Mouse (Mus musculus) naive thymus-derived CD4-positive, alpha-beta T cell, adult 2 months (primary cell): ENCODE measurements around the gene Fam126b.
A peak's percentile ranks its signal among the peaks of the same experiment; 100 is the strongest.
"Not testable (repeated sequence)": the region's sequence is repeated elsewhere in the genome, so short reads cannot be mapped to it uniquely, and the experiment has no call there.

Experiments
- DNase-seq: peaks from one replicate; pipeline ENCODE4 v3.0.0-alpha.2; 2011; ENCODE audit warnings: low read depth

Fam126b gene

GRCm38 (mm10) chr1:58568456-58569130 is 17.5 kb downstream of the Fam126b start:
- no peak for DNase-seq

DNA sequence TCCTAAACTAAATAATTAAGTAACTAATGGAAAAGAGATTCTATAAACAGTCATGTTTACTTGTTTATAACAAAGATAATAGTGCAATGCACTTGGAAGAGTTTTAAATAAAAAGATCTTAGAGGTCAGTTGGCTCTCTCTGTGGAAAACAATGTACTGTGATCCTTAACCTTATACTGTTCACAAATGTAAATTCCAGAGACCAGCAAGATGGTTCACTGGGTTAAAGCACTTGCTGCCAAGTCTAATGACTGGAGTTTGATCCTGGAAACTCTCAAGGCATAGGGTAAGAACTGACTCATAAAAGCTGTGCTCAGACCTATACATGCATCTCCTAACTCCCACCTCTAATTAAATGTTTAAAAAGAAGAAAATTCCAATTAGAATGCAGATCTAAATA is 19.5 kb downstream of the Fam126b start:
- no peak for DNase-seq

- no peak for DNase-seq
Measured at GRCm38 (mm10) chr1:58564981-58565380, 21.1 kb downstream of the Fam126b start.

GRCm38 (mm10) chr1:58562455-58562854 is 23.7 kb downstream of the Fam126b start:
- peak; percentile 78 for DNase-seq

DNA sequence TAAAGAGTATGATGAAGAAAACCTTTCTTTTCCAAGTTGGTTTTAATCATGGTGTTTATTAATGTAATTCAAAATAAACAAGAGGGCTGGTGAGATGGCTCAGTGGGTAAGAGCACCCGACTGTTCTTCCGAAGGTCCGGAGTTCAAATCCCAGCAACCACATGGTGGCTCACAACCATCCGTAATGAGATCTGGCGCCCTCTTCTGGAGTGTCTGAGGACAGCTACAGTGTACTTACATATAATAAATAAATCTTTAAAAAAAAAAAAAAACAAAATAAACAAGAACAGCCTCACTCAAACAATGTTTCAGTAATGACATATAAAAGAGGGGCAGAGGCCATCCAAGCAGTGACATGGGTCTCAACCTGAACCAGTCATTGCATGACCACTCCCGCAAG is 25.8 kb downstream of the Fam126b start:
- not testable (repeated sequence) for DNase-seq

GRCm38 (mm10) chr1:58541386-58541785 is 44.7 kb downstream of the Fam126b start:
- no peak for DNase-seq

GRCm38 (mm10) chr1:58507249-58507648 is 78.9 kb downstream of the Fam126b start:
- no peak for DNase-seq

DNA sequence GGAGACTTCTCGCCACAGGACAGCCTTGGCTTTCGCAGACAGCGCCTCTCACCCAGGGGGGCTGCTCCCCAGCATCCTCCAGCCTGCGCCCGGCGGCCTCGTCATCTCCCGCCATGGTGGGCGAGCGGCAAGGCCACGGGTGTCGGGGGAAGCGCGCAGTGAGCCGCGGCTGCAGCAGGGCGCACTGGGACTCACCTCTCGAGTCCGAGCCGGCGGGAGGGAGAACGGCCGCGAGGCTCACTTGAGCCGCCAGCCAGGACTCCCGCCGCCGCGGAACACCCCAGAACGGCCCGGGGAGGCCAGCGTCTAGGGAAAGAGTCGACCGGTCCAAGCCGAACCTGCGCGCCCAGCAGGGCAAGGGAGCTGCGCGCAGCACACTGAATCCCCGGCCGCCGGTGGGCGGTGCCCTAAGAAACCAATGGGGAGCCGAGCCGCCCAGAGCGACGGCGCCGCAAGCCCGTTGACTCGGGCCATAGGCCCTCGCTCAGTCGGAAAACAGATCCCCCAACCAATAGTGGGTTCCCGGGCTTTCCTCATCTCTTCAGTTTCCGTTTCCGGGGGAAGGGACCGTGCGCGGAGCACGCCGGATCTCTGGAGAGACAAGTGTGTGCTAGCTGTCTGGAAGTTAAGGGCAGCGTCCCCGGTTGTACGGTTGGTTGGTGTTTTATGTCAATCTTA is 81.4 kb downstream of the Fam126b start, which contains the start of gene Orc2:
TSS of gene Orc2 (minus strand) at position 533 of the 678 bp plus-strand sequence.
- DNase-seq, result peak; percentile 93

DNA sequence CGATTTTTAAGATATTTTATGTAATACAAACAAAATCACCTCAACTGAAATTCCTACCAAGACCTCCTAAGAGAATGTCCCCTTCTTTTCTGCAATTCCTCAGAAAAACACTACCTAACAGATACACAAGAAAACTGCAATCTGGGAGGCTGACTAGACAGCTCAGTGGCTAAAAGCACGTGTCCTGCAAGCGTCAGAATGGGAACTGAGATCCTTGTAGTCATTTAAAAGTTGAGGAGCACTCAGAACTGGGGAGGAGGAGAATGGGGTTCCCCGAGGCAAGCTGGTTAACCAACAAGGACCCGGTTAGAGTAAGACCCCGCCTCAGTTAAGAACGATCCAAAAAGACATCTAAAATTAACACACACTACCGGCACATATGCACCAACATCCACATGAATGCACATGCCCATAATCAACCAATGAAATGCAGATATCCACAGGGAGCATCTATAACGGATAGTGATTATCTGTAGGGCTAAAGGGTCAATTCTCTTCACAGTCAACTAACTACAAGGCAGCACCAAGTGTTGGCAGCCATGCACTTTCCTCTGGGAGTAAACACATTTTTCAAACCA is 82.2 kb downstream of the Fam126b start:
- no peak for DNase-seq

DNA sequence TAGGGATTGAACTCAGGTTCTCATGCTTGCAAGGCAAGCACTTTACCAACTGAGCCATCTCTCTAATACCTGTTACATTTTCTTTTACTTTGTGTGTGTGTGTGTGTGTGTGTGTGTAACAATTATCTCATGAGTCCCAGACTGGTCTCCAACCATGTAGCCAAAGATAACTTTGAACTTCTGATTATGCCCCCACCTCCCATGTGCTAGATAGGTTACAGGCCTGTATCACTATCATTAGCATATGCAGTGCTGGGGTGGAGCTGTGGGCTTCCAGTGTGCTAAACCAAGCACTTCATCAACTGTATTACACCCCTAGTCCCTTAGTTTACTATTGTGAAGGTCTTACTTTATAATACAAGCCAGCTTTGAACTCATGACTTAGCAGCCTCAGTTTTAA is 83.0 kb downstream of the Fam126b start:
- no peak for DNase-seq

- DNase-seq, result no peak
Measured at GRCm38 (mm10) chr1:58498758-58499157, 87.4 kb downstream of the Fam126b start.

DNA sequence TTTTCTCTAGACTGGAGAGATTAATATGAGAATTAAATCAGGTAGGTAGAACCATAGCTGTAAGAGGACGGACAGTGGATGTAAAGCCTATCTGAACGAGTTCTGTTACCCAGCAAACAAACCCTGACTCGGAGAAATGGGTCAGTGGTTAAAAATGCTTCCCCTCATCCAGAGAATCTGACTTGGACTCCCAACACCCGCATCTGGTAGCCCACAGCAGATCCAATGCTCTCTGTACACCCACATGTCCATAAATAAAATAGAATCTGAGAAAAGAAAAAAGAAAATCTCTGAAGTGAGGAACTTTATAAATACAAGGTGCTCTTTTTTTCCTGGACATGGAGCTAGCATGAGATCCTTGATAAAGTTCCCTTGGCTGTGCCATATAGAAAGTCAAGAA is 88.4 kb downstream of the Fam126b start:
- DNase-seq, result no peak

- no peak for DNase-seq
Measured at GRCm38 (mm10) chr1:58495603-58496002, 90.5 kb downstream of the Fam126b start.

- DNase-seq, result no peak
Measured at GRCm38 (mm10) chr1:58482647-58483046, 103.5 kb downstream of the Fam126b start.

GRCm38 (mm10) chr1:58475662-58476061 is 110.5 kb downstream of the Fam126b start:
- DNase-seq, result no peak
